Mouse (Mus musculus) embryonic fibroblast, embryonic 13.5 days (primary cell): ENCODE measurements around the gene Kcnip4.

ENCODE experiments used
- CTCF ChIP-seq: IDR thresholded peaks from 2 replicates; pipeline ENCODE4 v1.5.1; 2011; ENCODE audit warnings: mild to moderate bottlenecking, control low read depth, low read length, moderate library complexity, borderline replicate concordance; ENCODE audit not compliant: insufficient read depth
- POLR2A ChIP-seq: IDR thresholded peaks from 2 replicates; pipeline ENCODE4 v1.6.1; 2011; ENCODE audit warnings: low read depth, mild to moderate bottlenecking, control low read depth, low read length, moderate library complexity

GRCm38 (mm10) chr5:49188236-49188635, 336.5 kb downstream of the Kcnip4 start:
- no peak for TF ChIP-seq CTCF
- TF ChIP-seq POLR2A: no peak
